Mouse (Mus musculus): Measurements from ENCODE around the gene Tef. TPM values are rescaled to one million over a fixed set of nuclear protein-coding genes. Genes with fewer than 3 reads are reported as not detected.

Tef gene
- polyA plus RNA-seq, 1 experiment from 2014 or later, result 17.3 TPM

GRCm38 (mm10) chr15:81859330-81860255, 57.4 kb downstream of the Tef start:
- Histone ChIP-seq H3K4me1 (peaks cover 18% of the 10 kb centered on the region), H3K9me3 (no peaks in the 10 kb centered on the region), H3K27ac (peak overlapping the region; percentile 95), H3K36me3 (peaks cover 10% of the 10 kb centered on the region; the same call in 1 of the 2 replicates), H3K4me3 (peak overlapping the region; percentile 88), H3K27me3 (ENCODE audit: insufficient read depth, poor library complexity, severe bottlenecking) (no peaks in the 10 kb centered on the region)
- peak; percentile 98 for DNase-seq (ENCODE audit: low spot score)
- WGBS, result under 1% methylated on average over 39 of the region's 39 CpGs

GRCm38 (mm10) chr15:81860471-81861135, 58.4 kb downstream of the Tef start:
- no peak for DNase-seq (ENCODE audit: low spot score)
- Histone ChIP-seq H3K27ac (peak overlapping the region; percentile 95), H3K4me3 (peak overlapping the region; percentile 88), H3K27me3 (ENCODE audit: insufficient read depth, poor library complexity, severe bottlenecking) (no peaks in the 10 kb centered on the region), H3K4me1 (peaks cover 12% of the 10 kb centered on the region), H3K9me3 (no peaks in the 10 kb centered on the region), H3K36me3 (peaks cover 18% of the 10 kb centered on the region)
- 42% methylated on average over 8 of the region's 8 CpGs for WGBS

- no peaks in the 10 kb centered on the region for H3K27me3 ChIP-seq (ENCODE audit: insufficient read depth, poor library complexity, severe bottlenecking)
- no peaks in the 10 kb centered on the region for H3K9me3 ChIP-seq
- peaks cover 6% of the 10 kb centered on the region; the same call in 1 of the 2 replicates for H3K4me1 ChIP-seq
- 84% methylated on average over 7 of the region's 7 CpGs for WGBS
- H3K36me3 ChIP-seq, result peaks cover 54% of the 10 kb centered on the region
- no peak overlapping the region for H3K27ac ChIP-seq
- H3K4me3 ChIP-seq, result no peak overlapping the region
- no peak for DNase-seq (ENCODE audit: low spot score)
Observed at GRCm38 (mm10) chr15:81864238-81864637, 62.0 kb downstream of the Tef start.

- 96% methylated on average over 5 of the region's 5 CpGs for WGBS
- peaks cover 59% of the 10 kb centered on the region for H3K36me3 ChIP-seq
- no peaks in the 10 kb centered on the region for H3K27me3 ChIP-seq (ENCODE audit: insufficient read depth, poor library complexity, severe bottlenecking)
- no peak overlapping the region for H3K27ac ChIP-seq
- no peak overlapping the region for H3K4me3 ChIP-seq
- no peak for DNase-seq (ENCODE audit: low spot score)
- H3K9me3 ChIP-seq, result no peaks in the 10 kb centered on the region
- H3K4me1 ChIP-seq, result peaks cover 7% of the 10 kb centered on the region
Observed at GRCm38 (mm10) chr15:81869985-81870384, 67.8 kb downstream of the Tef start.

GRCm38 (mm10) chr15:81871604-81872261, 69.5 kb downstream of the Tef start, which contains the start of gene Phf5a:
Gene Phf5a (minus strand): TSS chr15:81871911.
- H3K27me3 ChIP-seq (ENCODE audit: insufficient read depth, poor library complexity, severe bottlenecking), result no peaks in the 10 kb centered on the region
- peaks cover 42% of the 10 kb centered on the region for H3K36me3 ChIP-seq
- DNase-seq (ENCODE audit: low spot score), result peak; percentile 97
- no peaks in the 10 kb centered on the region for H3K9me3 ChIP-seq
- peaks cover 7% of the 10 kb centered on the region for H3K4me1 ChIP-seq
- H3K27ac ChIP-seq, result peak within 1 kb of the TSS; percentile 98
- peak within 1 kb of the TSS; percentile 93 for H3K4me3 ChIP-seq
- WGBS, result under 1% methylated on average over 30 of the region's 30 CpGs

GRCm38 (mm10) chr15:81872262-81873136, 70.3 kb downstream of the Tef start, which contains the start of gene Aco2:
Gene Aco2 (plus strand): TSS chr15:81872309.
- WGBS, result under 1% methylated on average over 53 of the region's 53 CpGs
- Histone ChIP-seq H3K4me1 (peaks cover 7% of the 10 kb centered on the region), H3K9me3 (no peaks in the 10 kb centered on the region), H3K27me3 (ENCODE audit: insufficient read depth, poor library complexity, severe bottlenecking) (no peaks in the 10 kb centered on the region), H3K27ac (peak within 1 kb of the TSS; percentile 98), H3K36me3 (peaks cover 34% of the 10 kb centered on the region), H3K4me3 (peak within 1 kb of the TSS; percentile 93)
- peak; percentile 99 for DNase-seq (ENCODE audit: low spot score)

Other genes starting within 250 kb of the Tef start
- gene Ep300, start 217.1 kb upstream of the Tef start, polyA plus RNA-seq (2016; fragmentation: Nextera tagmentation; extraction: Ambion mirVana), result 15.0 and 25.3 TPM in 2 replicates
- 28.0 and 31.3 TPM in 2 replicates for gene L3mbtl2, start 138.5 kb upstream of the Tef start, polyA plus RNA-seq (2016; fragmentation: Nextera tagmentation; extraction: Ambion mirVana)
- 0.53 and 1.4 TPM in 2 replicates for gene Chadl, start 105.1 kb upstream of the Tef start, polyA plus RNA-seq (2016; fragmentation: Nextera tagmentation; extraction: Ambion mirVana)
- gene Zc3h7b, start 57.4 kb upstream of the Tef start, polyA plus RNA-seq (2016; fragmentation: Nextera tagmentation; extraction: Ambion mirVana), result 30.1 and 34.2 TPM in 2 replicates
- 140 and 141 TPM in 2 replicates for gene Rangap1, start 56.9 kb upstream of the Tef start, polyA plus RNA-seq (2016; fragmentation: Nextera tagmentation; extraction: Ambion mirVana)
- 13.0 and 15.6 TPM in 2 replicates for gene Tob2, start 56.4 kb downstream of the Tef start, polyA plus RNA-seq (2016; fragmentation: Nextera tagmentation; extraction: Ambion mirVana)
- 154 and 200 TPM in 2 replicates for gene Phf5a, start 69.5 kb downstream of the Tef start, polyA plus RNA-seq (2016; fragmentation: Nextera tagmentation; extraction: Ambion mirVana)
- 320 and 472 TPM in 2 replicates for gene Aco2, start 69.9 kb downstream of the Tef start, polyA plus RNA-seq (2016; fragmentation: Nextera tagmentation; extraction: Ambion mirVana)
- 108 and 120 TPM in 2 replicates for gene Polr3h, start 123.8 kb downstream of the Tef start, polyA plus RNA-seq (2016; fragmentation: Nextera tagmentation; extraction: Ambion mirVana)
- gene Csdc2, start 134.3 kb downstream of the Tef start, polyA plus RNA-seq (2016; fragmentation: Nextera tagmentation; extraction: Ambion mirVana), result 6.4 and 7.4 TPM in 2 replicates
- gene Pmm1, start 158.5 kb downstream of the Tef start, polyA plus RNA-seq (2016; fragmentation: Nextera tagmentation; extraction: Ambion mirVana), result 24.0 and 28.6 TPM in 2 replicates
- not detected in 2 replicates for gene 1700029P11Rik, start 178.1 kb downstream of the Tef start, polyA plus RNA-seq (2016; fragmentation: Nextera tagmentation; extraction: Ambion mirVana)
- gene Xrcc6, start 185.4 kb downstream of the Tef start, polyA plus RNA-seq (2016; fragmentation: Nextera tagmentation; extraction: Ambion mirVana), result 98.6 and 99.8 TPM in 2 replicates
- gene Desi1, start 231.4 kb downstream of the Tef start, polyA plus RNA-seq (2016; fragmentation: Nextera tagmentation; extraction: Ambion mirVana), result 26.7 and 27.5 TPM in 2 replicates
- gene Snu13, start 245.2 kb downstream of the Tef start, polyA plus RNA-seq (2016; fragmentation: Nextera tagmentation; extraction: Ambion mirVana), result 217 and 292 TPM in 2 replicates

Data from heart, embryonic 10.5 days (tissue).